Mouse (Mus musculus) embryonic facial prominence, embryonic 12.5 days (tissue): ENCODE results near the gene H2-Ab1. TPM values are rescaled to one million over a fixed set of nuclear protein-coding genes. Genes with fewer than 3 reads are reported as not detected.

Experiments
- ATAC-seq: fragments of 200-750 bp; cut with Nextera tagmentation; 2 replicates; pipeline ENCODE4 v1.8.0; 2017; ENCODE audit not compliant: insufficient number of reproducible peaks, insufficient read depth, low FRiP score, low TSS enrichment
- H3K27ac ChIP-seq: fragments of 300-500 bp; sonication (generic); 2 replicates; pipeline ENCODE4 v1.5.1; 2016; ENCODE audit warnings: mild to moderate bottlenecking
- H3K27me3 ChIP-seq: fragments of 300-500 bp; sonication (generic); 2 replicates; pipeline ENCODE4 v1.6.1; 2016; ENCODE audit warnings: mild to moderate bottlenecking, moderate library complexity
- H3K36me3 ChIP-seq: fragments of 300-500 bp; sonication (generic); 2 replicates; pipeline ENCODE4 v1.6.1; 2016; ENCODE audit warnings: mild to moderate bottlenecking
- H3K4me1 ChIP-seq: fragments of 300-500 bp; sonication (generic); 2 replicates; pipeline ENCODE4 v1.6.1; 2016
- H3K4me2 ChIP-seq: fragments of 300-500 bp; sonication (generic); replicated peaks from 2 replicates; pipeline ENCODE4 v1.6.1; 2016; ENCODE audit warnings: mild to moderate bottlenecking, moderate library complexity
- H3K4me3 ChIP-seq: fragments of 300-500 bp; sonication (generic); 2 replicates; pipeline ENCODE4 v1.5.1; 2016; ENCODE audit warnings: mild to moderate bottlenecking
- H3K9ac ChIP-seq: fragments of 300-500 bp; sonication (generic); 2 replicates; pipeline ENCODE4 v1.6.1; 2016; ENCODE audit warnings: mild to moderate bottlenecking, moderate library complexity
- H3K9me3 ChIP-seq: fragments of 300-500 bp; sonication (generic); 2 replicates; pipeline ENCODE4 v1.6.1; 2016; ENCODE audit warnings: mild to moderate bottlenecking, moderate library complexity
- WGBS: fragments of 180-500 bp; shearing (Covaris S2); methylation state at CpG from one replicate; pipeline ENCODE4 v1.1.7; 2016; 5-methylcytosine and 5-hydroxymethylcytosine counted together
- polyA plus RNA-seq: library from polyadenylated mRNA; unstranded; fragments of >200 nt; fragmentation: Nextera tagmentation; extraction: Ambion mirVana; gene quantifications from 2 replicates; pipeline ENCODE4 v1.2.1, GENCODE M21; 2016

H2-Ab1 gene
- polyA plus RNA-seq, 1 experiment from 2014 or later = 2.9 TPM

DNA sequence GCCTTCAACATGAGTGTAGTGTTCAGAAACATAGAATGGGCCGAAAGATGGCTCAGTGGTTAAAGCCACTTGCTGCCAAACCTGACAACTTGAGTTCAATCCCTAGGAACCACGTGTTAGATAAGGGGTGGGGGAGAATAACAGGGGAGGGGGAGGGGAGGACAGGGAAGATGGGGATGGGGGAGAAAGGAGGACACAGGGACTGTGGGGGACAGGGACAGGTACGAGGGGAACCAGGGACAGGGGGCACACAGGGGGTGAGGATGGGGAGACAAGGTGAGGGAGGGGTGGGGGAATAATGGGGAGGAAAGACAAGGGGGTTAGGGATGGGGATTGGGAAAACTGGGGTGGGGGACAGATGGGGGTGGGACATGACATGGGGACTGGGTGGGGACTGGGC, 17.1 kb upstream of the H2-Ab1 start:
- Histone ChIP-seq H3K27ac (no peak overlapping the region), H3K4me1 (no peaks in the 10 kb centered on the region), H3K4me3 (no peak overlapping the region), H3K4me2 (no peak overlapping the region), H3K9me3 (no peaks in the 10 kb centered on the region), H3K36me3 (no peaks in the 10 kb centered on the region), H3K9ac (no peak overlapping the region), H3K27me3 (no peaks in the 10 kb centered on the region)
- no peak for ATAC-seq
- WGBS = 64% methylated on average over 3 of the region's 3 CpGs

DNA sequence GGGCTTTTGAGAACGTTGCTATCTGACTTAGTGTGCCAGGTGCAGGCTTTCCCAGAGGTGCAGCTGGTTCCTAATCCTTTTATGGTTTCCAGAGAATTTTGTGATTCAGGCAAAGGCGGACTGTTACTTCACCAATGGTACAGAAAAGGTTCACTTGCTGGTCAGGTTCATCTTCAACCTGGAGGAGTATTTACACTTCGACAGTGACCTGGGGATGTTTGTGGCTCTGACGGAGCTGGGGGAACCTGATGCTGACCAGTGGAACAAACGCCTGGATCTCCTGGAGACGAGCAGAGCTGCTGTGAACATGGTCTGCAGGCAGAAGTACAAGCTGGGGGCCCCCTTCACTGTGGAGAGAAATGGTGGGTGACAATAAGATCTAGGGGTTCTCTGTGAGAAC, 16.6 kb upstream of the H2-Ab1 start:
- Histone ChIP-seq H3K27ac (no peak overlapping the region), H3K27me3 (no peaks in the 10 kb centered on the region), H3K4me3 (no peak overlapping the region), H3K9me3 (no peaks in the 10 kb centered on the region), H3K36me3 (no peaks in the 10 kb centered on the region), H3K4me2 (no peak overlapping the region), H3K4me1 (no peaks in the 10 kb centered on the region), H3K9ac (no peak overlapping the region)
- no peak for ATAC-seq
- WGBS = 72% methylated on average over 6 of the region's 6 CpGs

DNA sequence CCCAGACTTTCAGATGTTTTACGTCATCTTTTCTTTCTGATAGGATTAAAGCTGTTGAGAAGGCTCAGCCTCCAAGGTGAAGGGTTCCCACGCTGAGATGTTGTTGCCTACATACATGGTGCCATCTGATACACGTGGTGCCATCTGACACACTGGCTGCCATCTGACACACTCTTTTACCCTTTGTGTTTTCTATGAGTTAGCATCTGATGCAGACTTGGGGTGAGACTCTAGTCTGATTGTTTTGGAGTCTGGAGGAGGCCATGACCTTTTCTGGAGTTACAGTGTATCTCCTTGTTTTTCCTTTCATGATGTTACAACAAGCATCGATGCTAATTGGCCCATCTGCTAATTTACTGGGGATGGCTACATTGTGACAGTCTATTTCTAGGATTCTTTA, 12.8 kb upstream of the H2-Ab1 start:
- no peak overlapping the region for H3K27ac ChIP-seq
- ATAC-seq = no peak
- no peak overlapping the region for H3K9ac ChIP-seq
- H3K9me3 ChIP-seq = no peaks in the 10 kb centered on the region
- H3K36me3 ChIP-seq = no peaks in the 10 kb centered on the region
- no peaks in the 10 kb centered on the region for H3K4me1 ChIP-seq
- no peak overlapping the region for H3K4me3 ChIP-seq
- 0 out of 2 replicates have a peak, but pooled peaks cover 5% of the 10 kb centered on the region for H3K27me3 ChIP-seq
- no peak overlapping the region for H3K4me2 ChIP-seq
- 69% methylated on average over 4 of the region's 4 CpGs for WGBS

DNA sequence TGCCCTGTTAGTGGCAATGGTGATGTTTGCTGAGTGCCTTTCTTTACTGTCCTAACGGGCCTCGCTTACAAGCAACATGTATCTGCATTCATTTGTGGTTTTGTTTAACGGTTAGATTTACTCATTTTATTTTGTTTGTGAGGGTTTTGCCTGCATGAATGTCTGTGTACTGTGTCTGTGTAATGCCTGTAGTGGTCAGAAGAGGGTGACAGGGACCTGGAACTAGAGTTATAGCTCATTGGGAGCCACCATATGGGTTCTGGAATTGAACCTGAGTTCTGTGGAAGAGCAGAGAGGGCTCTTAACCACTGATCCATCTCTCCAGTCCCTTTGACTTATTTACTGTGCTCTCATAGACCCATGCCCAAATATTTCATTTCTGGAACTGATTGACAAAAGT, 10.4 kb upstream of the H2-Ab1 start:
- Histone ChIP-seq H3K4me3 (no peak overlapping the region), H3K27ac (no peak overlapping the region), H3K36me3 (no peaks in the 10 kb centered on the region), H3K27me3 (0 out of 2 replicates have a peak, but pooled peaks cover 5% of the 10 kb centered on the region), H3K4me2 (no peak overlapping the region), H3K9me3 (no peaks in the 10 kb centered on the region), H3K4me1 (no peaks in the 10 kb centered on the region), H3K9ac (no peak overlapping the region)
- 89% methylated on average over 3 of the region's 3 CpGs for WGBS
- no peak for ATAC-seq

DNA sequence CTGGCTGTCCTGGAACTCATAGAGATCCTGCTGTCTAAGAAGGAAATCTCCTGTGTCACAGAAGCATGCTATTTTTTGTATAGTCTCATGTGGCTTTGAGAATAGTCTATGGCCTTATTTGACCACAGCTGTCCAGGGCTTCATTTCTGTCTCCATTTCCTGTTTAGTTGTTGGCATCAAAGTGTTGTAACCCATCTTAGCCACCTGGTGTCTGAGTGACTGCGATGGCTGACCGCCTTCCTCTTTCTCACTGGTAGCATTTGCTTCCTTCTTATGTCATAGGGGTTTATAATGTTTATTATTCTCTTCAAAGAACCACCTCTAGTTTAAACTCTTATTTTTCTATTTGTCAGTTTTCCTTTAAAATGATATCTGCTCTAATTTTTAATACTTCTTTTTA, 8.7 kb upstream of the H2-Ab1 start:
- 68% methylated on average over 2 of the region's 2 CpGs for WGBS
- no peaks in the 10 kb centered on the region for H3K36me3 ChIP-seq
- ATAC-seq = no peak
- H3K27me3 ChIP-seq = 0 out of 2 replicates have a peak, but pooled peaks cover 5% of the 10 kb centered on the region
- no peak overlapping the region for H3K4me2 ChIP-seq
- H3K9me3 ChIP-seq = no peaks in the 10 kb centered on the region
- H3K27ac ChIP-seq = no peak overlapping the region
- H3K4me1 ChIP-seq = no peaks in the 10 kb centered on the region
- no peak overlapping the region for H3K4me3 ChIP-seq
- no peak overlapping the region for H3K9ac ChIP-seq

DNA sequence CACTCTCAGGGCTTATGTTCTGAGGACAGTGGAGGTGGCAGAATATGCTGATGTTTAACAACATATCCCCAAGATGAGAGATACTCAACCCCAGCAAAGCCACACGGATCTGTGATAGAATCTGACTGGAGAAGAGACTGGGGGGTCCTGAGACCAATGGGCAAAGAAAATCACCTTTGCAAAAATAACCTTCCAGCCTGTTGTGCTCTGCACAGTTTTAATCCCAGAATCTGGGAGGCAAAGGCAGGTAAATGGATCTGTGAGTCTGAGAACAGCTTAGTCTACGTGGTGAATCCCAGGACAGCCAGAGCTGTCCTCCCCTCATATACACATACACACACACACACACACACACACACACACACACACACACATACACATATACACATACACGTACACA, 8.1 kb upstream of the H2-Ab1 start:
- Histone ChIP-seq H3K9ac (no peak overlapping the region), H3K27me3 (0 out of 2 replicates have a peak, but pooled peaks cover 5% of the 10 kb centered on the region), H3K9me3 (no peaks in the 10 kb centered on the region), H3K27ac (no peak overlapping the region), H3K4me2 (no peak overlapping the region), H3K4me1 (no peaks in the 10 kb centered on the region), H3K4me3 (no peak overlapping the region), H3K36me3 (no peaks in the 10 kb centered on the region)
- no peak for ATAC-seq
- WGBS = 48% methylated on average over 3 of the region's 3 CpGs

DNA sequence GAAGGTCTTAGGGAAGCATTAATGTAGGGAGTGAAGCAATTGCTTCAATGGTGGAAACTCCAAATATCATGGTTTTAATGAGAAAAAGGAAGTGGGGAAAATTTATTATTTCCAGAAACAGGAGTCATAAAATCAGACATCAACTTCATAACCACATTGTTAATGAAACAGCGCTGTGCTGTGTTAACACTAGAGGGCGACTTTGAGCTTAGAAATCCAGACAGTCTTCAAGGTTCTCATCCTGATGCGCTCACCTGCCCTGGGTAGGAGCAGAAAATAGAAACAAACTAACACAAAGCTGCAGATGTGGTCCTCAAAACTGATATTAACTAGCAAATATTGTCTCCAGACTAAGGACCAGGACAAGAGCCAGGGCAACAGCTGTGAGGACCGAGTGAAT, 7.6 kb upstream of the H2-Ab1 start:
- WGBS = 12% methylated on average over 4 of the region's 4 CpGs
- H3K9ac ChIP-seq = no peak overlapping the region
- H3K4me1 ChIP-seq = no peaks in the 10 kb centered on the region
- no peaks in the 10 kb centered on the region for H3K9me3 ChIP-seq
- no peak overlapping the region for H3K4me2 ChIP-seq
- H3K4me3 ChIP-seq = no peak overlapping the region
- H3K27ac ChIP-seq = no peak overlapping the region
- no peaks in the 10 kb centered on the region for H3K36me3 ChIP-seq
- 0 out of 2 replicates have a peak, but pooled peaks cover 5% of the 10 kb centered on the region for H3K27me3 ChIP-seq
- ATAC-seq = no peak

DNA sequence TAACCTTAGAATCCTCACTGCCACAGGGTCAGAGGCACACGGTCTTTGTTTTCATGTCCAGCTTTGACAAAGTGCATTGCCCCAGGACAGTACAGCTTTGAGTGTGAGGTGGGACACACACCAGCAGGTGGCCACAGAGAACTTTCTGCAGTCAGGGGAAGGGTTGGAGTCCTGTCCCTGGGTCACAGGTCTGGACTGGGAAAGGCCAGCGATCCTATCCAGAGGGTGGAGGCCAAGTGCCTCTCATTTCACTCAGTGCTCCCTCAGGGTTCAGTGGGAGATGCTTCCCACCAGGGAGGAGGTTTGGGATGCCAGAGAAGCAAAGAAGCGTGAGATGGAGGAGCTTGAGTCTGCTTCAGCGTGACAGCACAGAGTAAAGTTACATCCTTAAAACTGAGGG, 5.8 kb upstream of the H2-Ab1 start:
- WGBS = 47% methylated on average over 4 of the region's 4 CpGs

DNA sequence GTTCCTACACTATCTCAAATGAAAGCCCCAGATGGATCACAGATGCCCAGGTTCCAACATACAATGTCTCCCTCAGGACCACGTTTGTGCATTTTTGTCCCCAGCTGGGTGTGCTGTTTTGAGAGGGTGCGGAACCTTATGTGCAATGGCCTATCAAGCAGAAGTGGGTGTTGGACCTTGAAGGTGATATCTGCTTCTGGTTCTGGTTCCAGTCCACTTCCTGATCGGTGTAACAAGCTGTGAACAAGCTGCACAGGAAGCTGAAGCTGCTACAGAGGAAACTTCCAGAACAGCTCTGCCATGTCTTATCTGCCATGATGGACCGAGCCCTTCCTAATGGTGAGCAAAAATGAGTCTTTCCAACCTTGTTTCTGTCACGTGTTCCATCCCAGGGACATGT, 988 bp upstream of the H2-Ab1 start:
- no peak for ATAC-seq
- Histone ChIP-seq H3K27me3 (peaks cover 6% of the 10 kb centered on the region; the same call in 1 of the 2 replicates), H3K4me1 (no peaks in the 10 kb centered on the region), H3K36me3 (no peaks in the 10 kb centered on the region), H3K4me3 (no peak overlapping the region), H3K27ac (no peak overlapping the region), H3K9me3 (no peaks in the 10 kb centered on the region), H3K4me2 (no peak overlapping the region), H3K9ac (no peak overlapping the region)
- 87% methylated on average over 5 of the region's 5 CpGs for WGBS

More for the DNA sequence above, 5.8 kb upstream of the H2-Ab1 start:
- no peaks in the 10 kb centered on the region for H3K4me1 ChIP-seq
- 0 out of 2 replicates have a peak, but pooled peaks cover 5% of the 10 kb centered on the region for H3K27me3 ChIP-seq
- H3K9ac ChIP-seq = no peak overlapping the region
- H3K36me3 ChIP-seq = no peaks in the 10 kb centered on the region
- H3K4me3 ChIP-seq = no peak overlapping the region
- H3K9me3 ChIP-seq = no peaks in the 10 kb centered on the region
- no peak overlapping the region for H3K27ac ChIP-seq
- ATAC-seq = no peak
- no peak overlapping the region for H3K4me2 ChIP-seq

DNA sequence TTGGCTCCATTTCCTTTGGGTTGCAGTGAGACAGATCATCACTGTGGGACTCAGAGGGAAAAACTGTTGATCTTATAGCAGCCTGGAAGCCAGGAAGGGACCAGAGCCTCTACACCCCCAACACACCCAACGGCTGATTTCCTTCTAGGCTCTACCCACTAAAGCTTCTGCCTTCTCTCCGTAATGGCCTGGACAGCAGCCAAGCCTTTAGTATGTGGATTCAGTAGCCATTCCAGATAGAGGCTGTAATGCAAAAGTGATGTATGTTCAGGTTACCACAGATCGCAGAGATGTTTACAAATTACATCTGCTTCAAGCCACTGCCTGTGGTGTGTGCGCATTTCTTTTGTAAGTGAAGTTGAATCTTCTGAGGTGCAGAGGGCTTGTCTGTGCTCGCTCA, 3.1 kb downstream of the H2-Ab1 start:
- Histone ChIP-seq H3K4me2 (no peak overlapping the region), H3K4me1 (0 out of 2 replicates have a peak, but pooled peaks cover 6% of the 10 kb centered on the region), H3K4me3 (no peak overlapping the region), H3K27me3 (peaks cover 30% of the 10 kb centered on the region), H3K9ac (no peak overlapping the region), H3K27ac (no peak overlapping the region), H3K9me3 (no peaks in the 10 kb centered on the region), H3K36me3 (no peaks in the 10 kb centered on the region)
- 79% methylated on average over 5 of the region's 5 CpGs for WGBS
- no peak for ATAC-seq

DNA sequence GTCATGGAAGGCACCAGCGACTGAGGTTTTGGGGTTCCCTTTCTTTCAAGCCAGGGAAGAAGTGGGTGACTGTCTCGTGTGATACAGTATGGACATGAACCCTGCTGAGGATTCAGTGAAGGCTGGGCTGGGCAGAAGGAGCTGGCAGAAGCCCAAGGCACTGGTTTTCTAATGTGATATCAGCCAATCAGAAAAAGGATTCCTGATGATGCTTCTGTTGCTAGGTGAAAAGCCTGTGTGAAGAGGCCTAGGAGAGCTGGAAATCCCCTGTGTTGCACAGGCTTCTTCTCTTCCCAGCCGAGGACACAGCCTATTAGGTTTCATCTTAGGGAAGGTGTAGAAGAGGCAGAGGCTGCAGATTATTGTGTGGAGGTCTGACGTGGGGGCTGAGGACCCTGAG, 4.0 kb downstream of the H2-Ab1 start:
- WGBS = 30% methylated on average over 4 of the region's 4 CpGs
- H3K9me3 ChIP-seq = no peaks in the 10 kb centered on the region
- H3K27ac ChIP-seq = no peak overlapping the region
- no peak for ATAC-seq
- H3K4me2 ChIP-seq = no peak overlapping the region
- 0 out of 2 replicates have a peak, but pooled peaks cover 6% of the 10 kb centered on the region for H3K4me1 ChIP-seq
- no peaks in the 10 kb centered on the region for H3K36me3 ChIP-seq
- H3K4me3 ChIP-seq = no peak overlapping the region
- H3K27me3 ChIP-seq = peaks cover 32% of the 10 kb centered on the region
- H3K9ac ChIP-seq = no peak overlapping the region

DNA sequence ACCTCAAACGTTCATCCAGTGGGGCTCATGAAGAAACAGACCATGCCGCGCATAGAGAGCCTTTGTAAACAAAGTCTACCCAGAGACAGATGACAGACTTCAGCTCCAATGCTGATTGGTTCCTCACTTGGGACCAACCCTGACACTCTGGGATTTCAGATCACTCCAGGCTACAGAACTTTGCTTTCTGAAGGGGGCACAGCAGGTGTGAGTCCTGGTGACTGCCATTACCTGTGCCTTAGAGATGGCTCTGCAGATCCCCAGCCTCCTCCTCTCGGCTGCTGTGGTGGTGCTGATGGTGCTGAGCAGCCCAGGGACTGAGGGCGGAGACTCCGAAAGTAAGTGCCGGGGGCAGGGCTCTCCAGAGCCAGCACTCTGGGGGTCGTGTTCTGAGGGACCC, 5.6 kb downstream of the H2-Ab1 start:
- peak overlapping the region; percentile 38 for H3K9ac ChIP-seq
- 0 out of 2 replicates have a peak, but pooled peaks cover 6% of the 10 kb centered on the region for H3K4me1 ChIP-seq
- H3K36me3 ChIP-seq = no peaks in the 10 kb centered on the region
- no peaks in the 10 kb centered on the region for H3K9me3 ChIP-seq
- H3K27ac ChIP-seq = no peak overlapping the region
- 1% methylated on average over 8 of the region's 8 CpGs for WGBS
- H3K4me2 ChIP-seq = peak overlapping the region; percentile 95
- ATAC-seq = peak; percentile 55; the same call in 1 of the 2 replicates
- H3K27me3 ChIP-seq = peaks cover 32% of the 10 kb centered on the region
- peak overlapping the region; percentile 53 for H3K4me3 ChIP-seq
